Mouse (Mus musculus) olfactory bulb, adult 2 months (tissue): ENCODE results near the gene Tmem208.

Experiments
- CTCF ChIP-seq: fragments of 200-500 bp; IDR thresholded peaks from 2 replicates; pipeline ENCODE4 v1.5.1; 2012; ENCODE audit warnings: low read depth, mild to moderate bottlenecking, low read length, moderate library complexity; ENCODE audit not compliant: insufficient read depth
- POLR2A ChIP-seq: fragments of 200-500 bp; IDR thresholded peaks from 2 replicates; pipeline ENCODE4 v1.6.1; 2012; ENCODE audit warnings: mild to moderate bottlenecking, low read depth, low read length, moderate library complexity; ENCODE audit not compliant: insufficient read depth

GRCm38 (mm10) chr8:105308428-105308827 is 17.7 kb upstream of the Tmem208 start:
- TF ChIP-seq CTCF (no peak), POLR2A (no peak)
